Mouse (Mus musculus): ENCODE results near the gene Togaram1. TPM values are rescaled to one million over a fixed set of nuclear protein-coding genes. Genes with fewer than 3 reads are reported as not detected.

Gene Togaram1
- polyA plus RNA-seq, 2 experiments = 16.8 to 31.1 TPM

DNA sequence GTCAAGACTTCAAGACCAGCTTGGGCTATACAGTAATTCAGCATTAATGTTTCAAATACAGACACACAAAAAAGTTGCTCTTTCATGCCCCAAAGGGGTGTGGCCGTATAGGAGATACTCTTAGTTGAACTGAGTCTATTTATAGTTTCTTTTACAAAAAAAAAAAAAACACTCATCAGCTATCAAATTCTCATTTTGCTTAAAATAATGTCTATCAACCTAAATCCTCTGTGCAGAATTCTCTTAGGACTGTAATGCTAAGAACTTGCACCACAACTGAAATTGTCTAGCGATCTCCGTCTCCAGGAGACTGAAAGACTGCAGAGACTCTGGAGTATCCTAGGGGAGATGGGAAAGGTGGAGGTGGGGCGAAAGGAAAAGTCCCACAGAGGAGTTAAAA lies 1.0 kb upstream of the Togaram1 start:
- H3K9ac ChIP-seq (ENCODE audit: low read depth, low read length, severe bottlenecking) = peak overlapping the region; percentile 59
- DNase-seq (ENCODE audit: low spot score) (no peak), ATAC-seq (ENCODE audit: low FRiP score, low read depth) (no peak)
- no peaks in the 10 kb centered on the region for H3K9me3 ChIP-seq (ENCODE audit: control insufficient read depth, low read length)
- no peak overlapping the region for H3K27ac ChIP-seq (replicated peaks; ENCODE audit: low read depth, low read length)
- peaks cover 11% of the 10 kb centered on the region; the same call in 1 of the 2 replicates for H3K4me1 ChIP-seq (ENCODE audit: control insufficient read depth, insufficient read depth, low read length)
- peak overlapping the region; percentile 88 for H3K4me2 ChIP-seq (replicated peaks; ENCODE audit: low read depth, low read length, severe bottlenecking)
- no peaks in the 10 kb centered on the region for H3K27me3 ChIP-seq (ENCODE audit: control insufficient read depth, insufficient read depth, low read length)
- no peak for TF ChIP-seq POLR2A (IDR thresholded peaks at IDR 0.05; ENCODE audit: borderline replicate concordance, extremely low read depth, insufficient read depth, insufficient read length)
- H3K4me3 ChIP-seq (replicated peaks; ENCODE audit: low read length) = peak overlapping the region; percentile 62
- 24% methylated on average over 4 of the region's 4 CpGs for WGBS
- H3K36me3 ChIP-seq (ENCODE audit: control insufficient read depth, insufficient read depth, low read length) = no peaks in the 10 kb centered on the region

GRCm38 (mm10) chr12:64966101-64966631 lies 562 bp downstream of the Togaram1 start:
- Histone ChIP-seq H3K27me3 (ENCODE audit: control insufficient read depth, insufficient read depth, low read length) (no peaks in the 10 kb centered on the region), H3K27ac (replicated peaks; ENCODE audit: low read depth, low read length) (peak overlapping the region; percentile 73), H3K9ac (ENCODE audit: low read depth, low read length, severe bottlenecking) (peak overlapping the region; percentile 74), H3K4me2 (replicated peaks; ENCODE audit: low read depth, low read length, severe bottlenecking) (peak overlapping the region; percentile 88), H3K4me1 (ENCODE audit: control insufficient read depth, insufficient read depth, low read length) (peaks cover 22% of the 10 kb centered on the region), H3K9me3 (ENCODE audit: control insufficient read depth, low read length) (no peaks in the 10 kb centered on the region), H3K4me3 (replicated peaks; ENCODE audit: low read length) (peak overlapping the region; percentile 62), H3K36me3 (ENCODE audit: control insufficient read depth, insufficient read depth, low read length) (peaks cover 7% of the 10 kb centered on the region; the same call in 1 of the 2 replicates)
- peak; percentile 7 for ATAC-seq (ENCODE audit: low FRiP score, low read depth)
- under 1% methylated on average over 43 of the region's 44 CpGs for WGBS
- DNase-seq (ENCODE audit: low spot score) = peak; percentile 14
- no peak for TF ChIP-seq POLR2A (IDR thresholded peaks at IDR 0.05; ENCODE audit: borderline replicate concordance, extremely low read depth, insufficient read depth, insufficient read length)

GRCm38 (mm10) chr12:64966652-64967435 lies 1.2 kb downstream of the Togaram1 start:
- no peak for TF ChIP-seq POLR2A (IDR thresholded peaks at IDR 0.05; ENCODE audit: borderline replicate concordance, extremely low read depth, insufficient read depth, insufficient read length)
- Histone ChIP-seq H3K4me2 (replicated peaks; ENCODE audit: low read depth, low read length, severe bottlenecking) (peak overlapping the region; percentile 88), H3K4me1 (ENCODE audit: control insufficient read depth, insufficient read depth, low read length) (peaks cover 22% of the 10 kb centered on the region), H3K4me3 (replicated peaks; ENCODE audit: low read length) (peak overlapping the region; percentile 62), H3K27me3 (ENCODE audit: control insufficient read depth, insufficient read depth, low read length) (no peaks in the 10 kb centered on the region), H3K9me3 (ENCODE audit: control insufficient read depth, low read length) (no peaks in the 10 kb centered on the region), H3K9ac (ENCODE audit: low read depth, low read length, severe bottlenecking) (peak overlapping the region; percentile 74), H3K36me3 (ENCODE audit: control insufficient read depth, insufficient read depth, low read length) (peaks cover 11% of the 10 kb centered on the region; the same call in 1 of the 2 replicates), H3K27ac (replicated peaks; ENCODE audit: low read depth, low read length) (no peak overlapping the region)
- peak; percentile 4 for DNase-seq (ENCODE audit: low spot score)
- 3% methylated on average over 19 of the region's 19 CpGs for WGBS
- ATAC-seq (ENCODE audit: low FRiP score, low read depth) = no peak

DNA sequence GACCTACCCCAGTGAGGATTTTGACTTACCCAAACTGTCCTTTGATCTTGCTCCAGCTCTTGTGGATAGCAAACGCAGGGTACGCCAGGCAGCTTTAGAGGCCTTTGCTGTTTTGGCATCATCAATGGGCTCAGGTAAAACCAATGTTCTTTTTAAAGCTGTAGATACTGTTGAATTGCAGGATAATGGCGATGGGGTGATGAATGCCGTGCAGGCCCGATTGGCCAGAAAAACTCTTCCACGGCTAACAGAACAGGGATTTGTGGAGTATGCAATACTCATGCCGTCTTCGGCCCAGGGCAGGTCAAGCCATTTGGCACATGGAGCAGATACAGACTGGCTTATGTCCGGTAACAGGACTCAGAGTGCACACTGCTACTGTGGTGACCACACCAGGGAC lies 1.9 kb downstream of the Togaram1 start:
- no peaks in the 10 kb centered on the region for H3K9me3 ChIP-seq (ENCODE audit: control insufficient read depth, low read length)
- H3K4me3 ChIP-seq (replicated peaks; ENCODE audit: low read length) = peak overlapping the region; percentile 62
- DNase-seq (ENCODE audit: low spot score) (no peak), ATAC-seq (ENCODE audit: low FRiP score, low read depth) (no peak)
- under 1% methylated on average over 9 of the region's 9 CpGs for WGBS
- H3K27me3 ChIP-seq (ENCODE audit: control insufficient read depth, insufficient read depth, low read length) = no peaks in the 10 kb centered on the region
- peak overlapping the region; percentile 74 for H3K9ac ChIP-seq (ENCODE audit: low read depth, low read length, severe bottlenecking)
- no peak overlapping the region for H3K27ac ChIP-seq (replicated peaks; ENCODE audit: low read depth, low read length)
- H3K4me2 ChIP-seq (replicated peaks; ENCODE audit: low read depth, low read length, severe bottlenecking) = peak overlapping the region; percentile 88
- peaks cover 25% of the 10 kb centered on the region for H3K4me1 ChIP-seq (ENCODE audit: control insufficient read depth, insufficient read depth, low read length)
- peaks cover 11% of the 10 kb centered on the region; the same call in 1 of the 2 replicates for H3K36me3 ChIP-seq (ENCODE audit: control insufficient read depth, insufficient read depth, low read length)
- no peak for TF ChIP-seq POLR2A (IDR thresholded peaks at IDR 0.05; ENCODE audit: borderline replicate concordance, extremely low read depth, insufficient read depth, insufficient read length)

- WGBS = 1% methylated on average over 2 of the region's 2 CpGs
- Histone ChIP-seq H3K4me3 (replicated peaks; ENCODE audit: low read length) (peak overlapping the region; percentile 62), H3K9ac (ENCODE audit: low read depth, low read length, severe bottlenecking) (peak overlapping the region; percentile 74), H3K4me1 (ENCODE audit: control insufficient read depth, insufficient read depth, low read length) (peaks cover 25% of the 10 kb centered on the region), H3K27ac (replicated peaks; ENCODE audit: low read depth, low read length) (no peak overlapping the region), H3K36me3 (ENCODE audit: control insufficient read depth, insufficient read depth, low read length) (peaks cover 11% of the 10 kb centered on the region; the same call in 1 of the 2 replicates), H3K4me2 (replicated peaks; ENCODE audit: low read depth, low read length, severe bottlenecking) (peak overlapping the region; percentile 88), H3K27me3 (ENCODE audit: control insufficient read depth, insufficient read depth, low read length) (no peaks in the 10 kb centered on the region), H3K9me3 (ENCODE audit: control insufficient read depth, low read length) (no peaks in the 10 kb centered on the region)
- no peak for ATAC-seq (ENCODE audit: low FRiP score, low read depth)
- no peak for TF ChIP-seq POLR2A (IDR thresholded peaks at IDR 0.05; ENCODE audit: borderline replicate concordance, extremely low read depth, insufficient read depth, insufficient read length)
- DNase-seq (ENCODE audit: low spot score) = no peak
Observed at GRCm38 (mm10) chr12:64968067-64968466, 2.5 kb downstream of the Togaram1 start.

All from limb, embryonic 14.5 days (tissue).